Mouse (Mus musculus) lung, postnatal 0 days (tissue): Measurements from ENCODE around the gene Fam169b. TPM values are rescaled to one million over a fixed set of nuclear protein-coding genes. Genes with fewer than 3 reads are reported as not detected.

Experiments
- ATAC-seq: fragments of 200-750 bp; cut with Nextera tagmentation; 2 replicates; pipeline ENCODE4 v1.8.0; 2017; ENCODE audit warnings: moderate library complexity
- DNase-seq: peaks from one replicate; pipeline ENCODE4 v3.0.0-alpha.2; 2016; ENCODE audit warnings: low spot score
- H3K27ac ChIP-seq: fragments of 300-500 bp; sonication (generic); 2 replicates; pipeline ENCODE4 v1.5.1; 2014; ENCODE audit warnings: antibody characterized with exemption, mild to moderate bottlenecking, low read length, mixed read lengths
- H3K27me3 ChIP-seq: fragments of 300-500 bp; sonication (generic); replicated peaks from 2 replicates; pipeline ENCODE4 v1.6.1; 2014; ENCODE audit warnings: low read length, mixed read lengths; ENCODE audit not compliant: insufficient read depth
- H3K36me3 ChIP-seq: fragments of 300-500 bp; sonication (generic); 2 replicates; pipeline ENCODE4 v1.6.1; 2014; ENCODE audit warnings: low read length, mixed read lengths; ENCODE audit not compliant: insufficient read depth
- H3K4me1 ChIP-seq: fragments of 300-500 bp; sonication (generic); 2 replicates; pipeline ENCODE4 v1.6.1; 2014; ENCODE audit warnings: antibody characterized with exemption, low read depth, low read length, mixed read lengths; ENCODE audit not compliant: insufficient read depth
- H3K4me2 ChIP-seq: fragments of 300-500 bp; sonication (generic); replicated peaks from 2 replicates; pipeline ENCODE4 v1.6.1; 2014; ENCODE audit warnings: low read depth, mild to moderate bottlenecking, low read length, moderate library complexity, mixed read lengths
- H3K4me3 ChIP-seq: fragments of 300-500 bp; sonication (generic); 2 replicates; pipeline ENCODE4 v1.5.1; 2014; ENCODE audit warnings: low read depth, low read length
- H3K9ac ChIP-seq: fragments of 300-500 bp; sonication (generic); replicated peaks from 2 replicates; pipeline ENCODE4 v1.6.1; 2014; ENCODE audit warnings: low read depth, mild to moderate bottlenecking
- H3K9me3 ChIP-seq: fragments of 300-500 bp; sonication (generic); 2 replicates; pipeline ENCODE4 v1.6.1; 2016; ENCODE audit warnings: low read length, mixed read lengths
- CTCF ChIP-seq: IDR thresholded peaks from 2 replicates; pipeline ENCODE4 v1.5.1; 2016; ENCODE audit warnings: antibody characterized with exemption, mild to moderate bottlenecking
- EP300 ChIP-seq: IDR thresholded peaks from 2 replicates; pipeline ENCODE4 v1.6.1; 2016; ENCODE audit warnings: antibody characterized with exemption, mild to moderate bottlenecking, control low read depth
- WGBS: fragments of 180-500 bp; shearing (Covaris S2); extraction: QIAGEN DNeasy Blood & Tissue Kit; methylation state at CpG from one replicate; pipeline ENCODE4 v1.1.7; 2014; 5-methylcytosine and 5-hydroxymethylcytosine counted together
- polyA plus RNA-seq: library from polyadenylated mRNA; unstranded; fragments of >200 nt; fragmentation: Nextera tagmentation; extraction: Ambion mirVana; gene quantifications from 2 replicates; pipeline ENCODE4 v1.2.1, GENCODE M21; 2015

The Fam169b gene
- polyA plus RNA-seq, 1 experiment from 2014 or later: 0.37 TPM

DNA sequence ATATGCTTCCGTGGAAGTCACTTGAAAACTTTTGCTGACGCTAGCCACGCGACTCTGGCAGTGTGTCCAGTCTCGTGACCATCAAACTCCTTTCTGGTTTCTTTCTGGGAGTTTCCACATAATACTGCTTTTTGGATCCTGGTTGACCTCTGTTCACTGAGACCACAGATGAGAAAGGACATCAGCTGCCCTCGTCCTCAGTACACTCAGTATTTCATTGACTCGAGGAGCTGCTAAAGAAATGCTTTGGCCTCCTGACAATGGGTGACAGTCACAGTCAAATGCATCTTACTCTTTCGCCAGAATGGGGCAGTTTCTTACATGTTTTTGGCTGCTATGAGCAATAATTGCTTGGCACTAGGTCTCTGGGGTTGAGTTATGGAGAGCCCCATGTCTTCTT lies 27.4 kb upstream of the Fam169b start:
- no peak overlapping the region for H3K4me2 ChIP-seq
- H3K9ac ChIP-seq: no peak overlapping the region
- ATAC-seq: peak; percentile 79
- H3K36me3 ChIP-seq: no peaks in the 10 kb centered on the region
- H3K27ac ChIP-seq: no peak overlapping the region
- H3K4me3 ChIP-seq: no peak overlapping the region
- H3K4me1 ChIP-seq: no peaks in the 10 kb centered on the region
- DNase-seq: peak; percentile 84
- no peak for TF ChIP-seq CTCF
- peak; percentile 47 for TF ChIP-seq EP300
- H3K9me3 ChIP-seq: no peaks in the 10 kb centered on the region
- no peaks in the 10 kb centered on the region for H3K27me3 ChIP-seq
- WGBS: 59% methylated on average over 8 of the region's 8 CpGs

DNA sequence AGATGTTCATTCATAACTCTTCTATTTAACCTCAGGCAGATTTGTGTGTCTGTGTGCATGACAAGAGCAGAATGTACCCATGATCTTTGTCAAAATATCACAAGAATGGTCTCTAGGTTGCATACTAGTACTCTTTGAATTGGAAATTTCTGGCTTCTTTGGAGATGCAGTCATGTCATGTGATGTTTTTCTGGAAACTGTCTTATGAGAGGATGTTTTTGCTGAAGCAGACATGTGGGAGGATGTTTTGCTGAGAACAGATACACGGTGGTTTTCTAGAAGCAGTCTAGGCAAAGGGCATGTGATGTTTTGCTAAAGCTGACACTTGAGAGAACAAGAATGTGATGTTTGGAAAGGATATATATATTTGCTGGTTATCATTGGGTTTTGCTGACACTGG lies 23.2 kb upstream of the Fam169b start:
- Histone ChIP-seq H3K27me3 (no peaks in the 10 kb centered on the region), H3K9me3 (no peaks in the 10 kb centered on the region), H3K9ac (no peak overlapping the region), H3K36me3 (no peaks in the 10 kb centered on the region), H3K4me3 (no peak overlapping the region), H3K4me1 (no peaks in the 10 kb centered on the region), H3K27ac (no peak overlapping the region), H3K4me2 (no peak overlapping the region)
- no peak for TF ChIP-seq CTCF
- no peak for TF ChIP-seq EP300
- ATAC-seq (no peak), DNase-seq (no peak)
- 53% methylated on average over 1 of the region's 1 CpGs for WGBS

DNA sequence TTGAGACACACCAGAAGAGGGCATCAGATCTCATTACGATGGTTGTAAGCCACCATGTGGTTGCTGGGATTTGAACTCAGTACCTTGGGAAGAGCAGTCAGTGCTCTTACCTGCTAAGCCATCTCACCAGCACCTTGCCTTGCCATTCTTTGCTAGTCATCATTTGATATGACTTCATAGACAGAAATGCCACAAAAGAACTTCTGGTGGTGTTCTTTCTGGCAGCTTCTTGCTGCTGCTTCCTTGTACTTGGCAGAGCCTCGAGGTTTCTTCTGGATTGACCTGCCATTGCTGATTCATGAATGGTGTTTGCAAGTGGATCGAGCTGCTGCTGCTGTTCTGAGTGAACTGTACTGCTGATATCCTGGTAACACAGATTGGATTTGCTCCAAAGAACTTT lies 22.7 kb upstream of the Fam169b start:
- Histone ChIP-seq H3K27ac (no peak overlapping the region), H3K4me3 (no peak overlapping the region), H3K9ac (no peak overlapping the region), H3K9me3 (no peaks in the 10 kb centered on the region), H3K36me3 (no peaks in the 10 kb centered on the region), H3K4me1 (no peaks in the 10 kb centered on the region), H3K4me2 (no peak overlapping the region), H3K27me3 (no peaks in the 10 kb centered on the region)
- ATAC-seq (no peak), DNase-seq (no peak)
- 78% methylated on average over 3 of the region's 3 CpGs for whole genome bisulfite sequencing
- TF ChIP-seq CTCF (no peak), EP300 (no peak)

DNA sequence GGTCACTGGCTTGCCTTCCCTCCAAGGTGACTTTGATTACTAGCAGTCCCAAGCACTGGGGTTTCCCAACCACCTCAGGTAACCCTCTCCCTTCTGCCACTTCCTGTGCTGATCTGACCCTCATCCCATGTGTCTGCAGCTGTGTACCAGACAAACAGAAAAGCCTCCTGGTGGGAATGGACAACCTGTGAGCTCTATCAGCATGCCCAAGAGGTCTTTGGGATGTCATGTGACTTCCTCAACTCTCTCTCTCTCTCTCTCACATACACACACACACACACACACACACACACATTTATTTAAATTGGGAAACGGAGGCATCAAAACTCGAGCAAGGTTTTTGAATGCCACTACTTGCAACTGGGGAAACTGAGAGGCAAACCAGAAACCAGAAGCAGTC lies 15.9 kb upstream of the Fam169b start:
- H3K4me1 ChIP-seq: no peaks in the 10 kb centered on the region
- no peaks in the 10 kb centered on the region for H3K9me3 ChIP-seq
- H3K27ac ChIP-seq: no peak overlapping the region
- no peak overlapping the region for H3K4me3 ChIP-seq
- DNase-seq (no peak), ATAC-seq (no peak)
- no peak overlapping the region for H3K4me2 ChIP-seq
- no peak overlapping the region for H3K9ac ChIP-seq
- no peak for TF ChIP-seq CTCF
- TF ChIP-seq EP300: no peak
- H3K36me3 ChIP-seq: no peaks in the 10 kb centered on the region
- no peaks in the 10 kb centered on the region for H3K27me3 ChIP-seq
- 39% methylated on average over 2 of the region's 2 CpGs for WGBS

DNA sequence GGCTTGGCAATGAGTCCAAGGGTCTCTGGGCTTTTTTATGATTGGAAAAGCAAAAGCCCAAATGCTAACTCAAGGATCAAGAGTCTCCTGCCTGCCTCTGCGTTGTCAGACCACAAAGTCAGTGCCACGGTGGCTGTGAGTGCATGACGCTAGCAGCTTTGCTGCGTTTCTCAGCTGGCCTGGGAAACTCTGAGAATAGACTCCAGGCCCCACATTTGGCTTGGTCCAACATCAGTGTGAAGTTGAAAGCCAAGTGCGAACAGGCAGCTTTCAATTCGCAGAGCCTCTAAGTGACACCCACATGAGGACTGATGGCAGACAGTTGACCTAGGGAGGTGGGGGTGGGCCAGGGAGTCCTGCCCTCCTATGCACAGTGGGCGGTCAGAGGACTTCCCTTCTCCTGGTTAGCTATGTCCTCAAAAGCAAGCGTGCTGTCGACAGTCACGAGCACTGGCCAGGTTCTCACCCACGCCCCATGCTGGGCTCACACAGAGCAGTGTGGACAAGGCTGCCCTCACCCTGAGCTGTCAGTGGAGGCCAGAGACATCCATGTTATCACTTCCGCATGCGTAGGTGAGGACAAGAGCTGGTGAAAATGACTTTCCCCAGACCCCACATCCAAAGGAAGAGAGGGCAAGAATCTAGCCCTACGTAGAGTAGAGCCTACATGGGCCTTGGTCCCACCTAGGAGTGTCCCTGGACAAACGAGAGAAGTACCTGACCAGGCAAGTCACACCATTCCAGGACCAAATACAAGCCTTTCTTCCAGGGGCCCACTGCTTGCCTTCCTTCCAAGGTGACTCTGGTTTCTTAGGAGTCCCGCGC lies 15.1 kb upstream of the Fam169b start:
- no peaks in the 10 kb centered on the region for H3K36me3 ChIP-seq
- H3K9ac ChIP-seq: no peak overlapping the region
- H3K27me3 ChIP-seq: no peaks in the 10 kb centered on the region
- H3K4me1 ChIP-seq: no peaks in the 10 kb centered on the region
- H3K4me2 ChIP-seq: no peak overlapping the region
- TF ChIP-seq CTCF: no peak
- TF ChIP-seq EP300: no peak
- ATAC-seq (peak; percentile 44; the same call in 1 of the 2 replicates), DNase-seq (no peak)
- H3K4me3 ChIP-seq: no peak overlapping the region
- no peaks in the 10 kb centered on the region for H3K9me3 ChIP-seq
- no peak overlapping the region for H3K27ac ChIP-seq
- 66% methylated on average over 17 of the region's 17 CpGs for WGBS

DNA sequence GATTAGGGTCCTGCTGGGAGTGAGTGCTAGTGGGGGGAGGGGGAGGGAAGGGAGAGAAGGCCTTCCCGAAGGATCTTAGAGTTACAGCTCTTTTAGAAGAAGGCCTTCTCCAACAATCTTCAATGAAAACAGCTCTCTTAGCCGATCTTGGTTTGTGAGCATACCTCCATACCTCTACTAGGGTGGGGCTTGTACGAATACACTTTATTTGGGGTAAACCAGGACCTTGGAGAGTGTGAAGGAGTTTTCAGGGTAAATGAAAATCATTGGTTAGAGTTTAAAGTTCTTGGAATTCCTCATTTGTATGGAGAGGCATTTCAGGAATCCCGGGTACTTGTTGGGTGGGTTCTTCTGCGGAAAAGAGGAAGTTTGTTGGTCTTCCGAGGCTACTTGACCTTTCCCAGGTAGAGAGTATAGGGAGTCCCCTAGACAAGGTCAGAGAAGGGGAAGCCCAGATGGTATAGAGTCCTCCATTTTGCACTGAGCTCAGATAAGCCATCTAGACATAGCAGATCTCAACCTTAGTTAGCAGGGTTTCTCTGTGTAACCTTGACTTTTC lies 14.0 kb upstream of the Fam169b start:
- DNase-seq: peak; percentile 28
- no peak overlapping the region for H3K4me2 ChIP-seq
- TF ChIP-seq CTCF (no peak), EP300 (no peak)
- H3K9ac ChIP-seq: no peak overlapping the region
- no peak overlapping the region for H3K27ac ChIP-seq
- no peaks in the 10 kb centered on the region for H3K27me3 ChIP-seq
- 53% methylated on average over 6 of the region's 6 CpGs for WGBS
- H3K36me3 ChIP-seq: no peaks in the 10 kb centered on the region
- ATAC-seq: peak; percentile 36; the same call in 1 of the 2 replicates
- peaks cover 8% of the 10 kb centered on the region for H3K4me1 ChIP-seq
- H3K4me3 ChIP-seq: no peak overlapping the region
- H3K9me3 ChIP-seq: no peaks in the 10 kb centered on the region
